Mouse (Mus musculus) megakaryocyte, embryonic 14.5 days (primary cell): ENCODE results near the gene Smpd3. TPM values are rescaled to one million over a fixed set of nuclear protein-coding genes. Genes with fewer than 3 reads are reported as not detected.

Experiments
- H3K27me3 ChIP-seq: replicated peaks from 2 replicates; pipeline ENCODE3; 2012; ENCODE audit warnings: inconsistent platforms
- H3K36me3 ChIP-seq: replicated peaks from 2 replicates; pipeline ENCODE3; 2012; ENCODE audit warnings: low read length, inconsistent platforms, mixed read lengths
- H3K4me1 ChIP-seq: 2 replicates; pipeline ENCODE4 v1.6.1; 2012; ENCODE audit warnings: inconsistent platforms
- H3K4me3 ChIP-seq: replicated peaks from 2 replicates; pipeline ENCODE3; 2012; ENCODE audit warnings: moderate library complexity, mild to moderate bottlenecking, inconsistent platforms
- H3K9me3 ChIP-seq: 2 replicates; pipeline ENCODE4 v1.6.1; 2012; ENCODE audit warnings: inconsistent platforms
- FLI1 ChIP-seq: IDR thresholded peaks from 2 replicates; pipeline ENCODE4 v1.6.1; 2012; ENCODE audit warnings: low read length, inconsistent platforms, mixed read lengths
- GATA1 ChIP-seq: IDR thresholded peaks from 3 replicates; pipeline ENCODE4 v1.6.1; 2012; ENCODE audit warnings: mixed read lengths, low read length, inconsistent platforms, borderline replicate concordance
- polyA plus RNA-seq: library from polyadenylated mRNA; stranded (reverse); fragments of >175 nt; gene quantifications from 2 replicates; pipeline ENCODE4 v1.2.3, GENCODE M21; 2012; ENCODE audit warnings: low replicate concordance; ENCODE audit not compliant: insufficient read depth

Smpd3 gene
- polyA plus RNA-seq, 1 experiment, result not detected

DNA sequence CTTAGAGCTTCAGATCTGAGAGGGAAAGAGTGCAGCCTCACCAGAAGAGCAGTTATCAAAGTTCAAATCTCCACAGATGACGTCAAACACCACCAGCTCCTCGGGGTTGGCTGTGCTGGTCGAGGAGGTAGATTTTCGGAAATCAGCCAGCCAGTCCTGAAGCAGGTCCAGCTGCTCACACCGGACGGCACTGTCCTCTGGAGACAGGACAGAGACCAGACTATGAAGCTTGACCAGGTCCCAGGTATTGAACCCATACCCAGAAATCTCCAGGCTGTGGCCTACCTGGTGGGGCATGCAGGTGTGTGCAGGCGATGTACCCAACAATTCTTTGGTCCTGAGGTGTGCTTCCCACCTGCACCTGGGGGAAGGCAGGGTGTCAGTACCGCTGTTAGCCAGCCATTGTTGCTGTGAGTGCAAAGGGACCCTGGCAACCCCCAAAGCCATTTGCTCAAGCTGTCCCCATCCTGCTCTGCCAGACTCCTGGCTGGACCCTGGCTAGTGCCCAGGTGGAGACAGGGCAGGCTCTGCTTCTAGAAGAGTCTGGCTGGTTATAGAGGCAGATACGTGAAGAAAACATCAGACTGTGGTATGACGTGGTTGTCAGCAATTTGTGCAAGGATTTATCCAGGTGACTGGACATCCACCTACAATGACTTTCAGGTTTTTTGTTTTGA is 78.1 kb downstream of the Smpd3 start:
- TF ChIP-seq FLI1 (no peak), GATA1 (no peak)
- peaks cover 39% of the 10 kb centered on the region for H3K36me3 ChIP-seq
- H3K27me3 ChIP-seq, result peaks cover 12% of the 10 kb centered on the region
- H3K4me1 ChIP-seq, result peaks cover 18% of the 10 kb centered on the region
- no peaks in the 10 kb centered on the region for H3K9me3 ChIP-seq
- no peak overlapping the region for H3K4me3 ChIP-seq

DNA sequence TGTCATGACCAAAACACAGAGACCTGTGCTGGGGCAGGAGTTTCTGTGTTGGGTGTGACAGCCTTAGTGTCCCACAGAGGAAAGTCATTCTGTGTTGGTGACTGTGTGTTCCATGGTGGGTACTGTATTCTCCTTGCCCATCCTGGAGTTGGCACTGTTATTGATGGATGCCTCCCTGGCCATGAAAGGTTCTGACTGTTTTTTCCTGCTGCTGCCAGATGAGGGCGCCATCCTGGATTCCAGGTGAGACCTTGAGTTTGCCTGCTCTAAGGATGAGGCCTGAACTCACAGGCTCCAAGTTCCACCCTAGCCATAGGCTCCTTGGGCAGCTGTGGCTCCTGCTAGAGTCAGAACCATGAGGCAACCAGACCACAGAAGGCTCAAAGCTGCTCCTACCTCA is 79.6 kb downstream of the Smpd3 start:
- H3K27me3 ChIP-seq, result no peaks in the 10 kb centered on the region
- peaks cover 55% of the 10 kb centered on the region for H3K36me3 ChIP-seq
- TF ChIP-seq GATA1, result no peak
- TF ChIP-seq FLI1, result no peak
- H3K9me3 ChIP-seq, result no peaks in the 10 kb centered on the region
- H3K4me1 ChIP-seq, result peaks cover 33% of the 10 kb centered on the region
- H3K4me3 ChIP-seq, result no peak overlapping the region

DNA sequence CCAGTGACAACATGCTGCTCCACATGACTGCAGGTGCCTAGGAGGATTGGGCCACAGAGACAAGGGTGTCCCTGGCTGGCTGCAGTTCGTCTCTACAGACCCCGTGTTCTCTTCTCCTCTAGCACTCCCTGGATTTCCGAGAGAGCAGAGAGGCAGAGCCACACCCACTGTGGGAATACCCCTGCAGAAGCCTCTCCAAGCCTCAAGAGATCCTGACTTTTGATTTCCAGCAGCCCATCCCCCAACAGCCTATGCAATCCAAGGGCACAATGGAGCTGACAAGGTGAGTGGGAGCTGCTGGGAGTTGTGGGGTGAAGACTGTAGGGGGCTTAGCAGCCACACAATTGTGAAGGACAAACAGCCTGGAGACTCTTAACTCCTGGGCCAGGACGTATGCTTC is 87.6 kb downstream of the Smpd3 start:
- H3K27me3 ChIP-seq, result peaks cover 2% of the 10 kb centered on the region

DNA sequence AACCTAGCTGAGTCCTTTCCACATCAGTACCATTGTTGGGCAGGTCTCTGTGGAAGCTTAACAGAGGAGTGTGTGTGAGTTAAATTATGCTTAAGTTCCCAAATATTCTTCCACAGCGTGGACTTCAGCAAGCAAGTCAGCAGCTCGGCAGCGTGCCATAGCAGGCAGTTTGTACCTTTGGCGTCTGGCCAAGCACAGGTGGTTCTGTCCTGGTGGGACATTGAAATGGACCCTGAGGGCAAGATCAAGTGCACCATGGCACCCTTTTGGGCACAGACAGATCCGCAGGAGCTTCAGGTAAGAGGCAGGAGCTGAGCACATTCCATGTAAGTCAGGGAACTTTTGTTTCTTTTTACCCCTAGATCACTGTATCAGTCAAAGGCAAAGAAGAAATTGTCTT is 100.7 kb downstream of the Smpd3 start:
- Histone ChIP-seq H3K4me3 (no peak overlapping the region), H3K4me1 (peaks cover 9% of the 10 kb centered on the region), H3K27me3 (no peaks in the 10 kb centered on the region), H3K9me3 (no peaks in the 10 kb centered on the region), H3K36me3 (peaks cover 91% of the 10 kb centered on the region)
- TF ChIP-seq GATA1, result no peak
- no peak for TF ChIP-seq FLI1

More for the DNA sequence above, 87.6 kb downstream of the Smpd3 start:
- TF ChIP-seq FLI1 (no peak), GATA1 (no peak)
- peaks cover 19% of the 10 kb centered on the region for H3K4me1 ChIP-seq
- peaks cover 95% of the 10 kb centered on the region for H3K36me3 ChIP-seq
- H3K9me3 ChIP-seq, result no peaks in the 10 kb centered on the region
- H3K4me3 ChIP-seq, result no peak overlapping the region

DNA sequence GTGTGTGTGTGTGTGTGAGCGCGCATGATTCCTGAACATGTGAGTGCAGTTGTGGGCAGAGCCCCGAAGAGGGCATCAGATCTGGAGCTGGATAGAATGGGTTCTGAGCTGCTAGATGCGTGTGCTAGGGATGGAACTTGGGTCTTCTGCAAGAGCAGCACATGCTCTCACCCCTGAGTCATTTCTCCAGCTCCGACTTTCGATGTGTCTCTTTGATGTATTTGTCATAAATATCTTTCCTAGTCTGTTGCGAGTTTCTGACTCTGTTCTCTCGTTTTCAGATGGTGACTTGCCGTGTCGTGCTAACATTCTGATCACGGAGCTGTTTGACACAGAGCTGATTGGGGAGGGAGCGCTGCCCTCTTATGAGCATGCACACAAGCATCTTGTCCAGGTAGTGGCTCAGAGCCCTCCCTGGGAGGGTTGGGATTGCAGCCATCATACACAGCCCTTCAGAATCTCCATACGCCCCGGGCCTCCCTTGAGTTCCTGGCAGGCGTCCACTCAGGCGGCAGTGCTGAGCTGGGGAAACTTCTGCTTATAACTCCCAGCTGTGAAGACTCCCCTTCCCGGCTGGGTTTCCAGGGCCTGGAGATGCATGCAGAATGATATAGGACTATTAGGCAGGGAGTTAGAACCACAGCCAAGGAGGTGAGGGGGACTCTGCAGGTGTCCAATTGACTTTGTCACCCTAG is 103.1 kb downstream of the Smpd3 start:
- no peak overlapping the region for H3K4me3 ChIP-seq
- H3K4me1 ChIP-seq, result peaks cover 12% of the 10 kb centered on the region
- no peaks in the 10 kb centered on the region for H3K27me3 ChIP-seq
- no peak for TF ChIP-seq FLI1
- H3K36me3 ChIP-seq, result peaks cover 86% of the 10 kb centered on the region
- no peaks in the 10 kb centered on the region for H3K9me3 ChIP-seq

DNA sequence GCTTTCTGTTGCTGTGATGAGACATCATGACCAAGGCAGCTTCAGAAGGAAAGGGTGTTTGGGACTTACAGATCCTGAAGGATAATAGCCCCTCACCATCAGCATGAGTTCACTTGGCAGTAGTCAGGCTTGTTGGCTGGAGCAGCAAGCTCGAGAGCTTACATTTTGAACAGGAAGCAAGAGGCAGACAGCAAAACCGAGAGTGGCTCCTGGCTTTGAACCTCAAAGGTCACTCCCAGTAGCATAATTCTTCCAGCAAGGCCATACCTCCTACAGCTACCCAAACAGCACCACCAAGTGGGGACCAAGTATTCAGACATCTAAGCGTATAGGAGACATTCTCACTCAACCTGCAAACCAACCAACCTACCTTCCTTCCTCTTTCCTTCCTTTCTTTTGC is 105.0 kb downstream of the Smpd3 start:
- no peaks in the 10 kb centered on the region for H3K9me3 ChIP-seq
- peaks cover 77% of the 10 kb centered on the region for H3K36me3 ChIP-seq
- H3K4me1 ChIP-seq, result peaks cover 26% of the 10 kb centered on the region
- H3K27me3 ChIP-seq, result no peaks in the 10 kb centered on the region
- no peak overlapping the region for H3K4me3 ChIP-seq
- TF ChIP-seq FLI1, result no peak
- TF ChIP-seq GATA1, result no peak

DNA sequence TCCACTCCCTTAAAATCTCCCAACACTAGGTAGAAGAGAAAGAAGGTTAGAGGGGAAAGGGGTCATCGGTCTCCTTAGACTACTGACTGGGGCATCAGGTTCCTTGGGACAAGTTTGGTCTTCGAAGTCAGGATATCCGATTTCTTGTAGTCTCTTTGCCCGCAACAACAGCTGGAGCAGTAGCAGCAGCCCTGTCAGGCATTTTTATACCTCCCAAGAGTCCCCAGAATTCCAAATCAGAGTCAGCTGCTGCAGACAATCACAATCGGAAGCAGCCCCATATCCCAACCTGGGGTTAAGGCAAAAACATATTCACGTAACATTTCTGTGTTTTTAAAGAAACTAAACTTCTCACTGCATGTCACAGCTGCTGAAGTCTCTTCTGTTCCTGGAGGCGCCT is 106.3 kb downstream of the Smpd3 start:
- Histone ChIP-seq H3K36me3 (peaks cover 77% of the 10 kb centered on the region), H3K9me3 (no peaks in the 10 kb centered on the region), H3K4me3 (no peak overlapping the region), H3K27me3 (no peaks in the 10 kb centered on the region), H3K4me1 (peaks cover 28% of the 10 kb centered on the region)
- TF ChIP-seq FLI1 (no peak), GATA1 (no peak)

DNA sequence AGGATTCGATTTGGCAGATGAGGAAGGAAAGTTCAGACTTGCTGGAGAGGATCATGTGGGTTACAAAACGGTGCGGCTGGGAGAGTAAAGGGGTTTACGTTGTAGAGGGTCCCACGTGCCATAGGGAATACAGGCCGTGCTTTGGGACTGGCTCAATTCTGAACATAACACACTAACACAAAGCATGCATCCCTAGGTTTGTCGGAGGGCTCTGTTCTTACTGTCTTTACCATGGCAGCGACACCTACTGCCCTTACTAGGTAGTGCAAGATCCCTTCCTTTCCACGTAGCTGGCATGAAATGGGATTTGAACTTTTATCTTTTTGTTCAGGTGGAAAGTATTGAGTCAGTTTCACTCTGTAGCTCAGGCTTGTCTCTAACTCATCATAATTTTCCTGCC is 111.2 kb downstream of the Smpd3 start:
- TF ChIP-seq FLI1 (no peak), GATA1 (no peak)
- peaks cover 25% of the 10 kb centered on the region for H3K4me1 ChIP-seq
- no peaks in the 10 kb centered on the region for H3K27me3 ChIP-seq
- no peaks in the 10 kb centered on the region for H3K9me3 ChIP-seq
- H3K36me3 ChIP-seq, result peaks cover 69% of the 10 kb centered on the region
- no peak overlapping the region for H3K4me3 ChIP-seq

DNA sequence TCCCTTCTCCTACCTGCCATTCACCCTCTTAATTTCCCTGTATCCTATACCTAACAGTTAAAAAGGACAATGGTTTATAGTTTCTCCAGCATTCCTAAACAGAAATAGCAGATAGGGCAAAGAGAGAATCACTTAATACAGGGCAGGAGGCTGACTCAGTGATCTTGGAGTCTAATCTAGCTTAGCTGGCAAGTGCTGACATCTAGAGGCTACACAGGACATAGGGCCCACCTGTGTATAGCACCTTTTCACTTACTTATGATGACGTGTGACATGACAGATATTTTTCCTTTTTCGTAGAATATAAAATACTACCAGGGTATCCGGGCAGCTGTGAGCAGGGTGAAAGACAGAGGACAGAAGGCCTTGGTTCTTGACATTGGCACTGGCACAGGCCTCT is 118.2 kb downstream of the Smpd3 start:
- Histone ChIP-seq H3K9me3 (no peaks in the 10 kb centered on the region), H3K4me3 (no peak overlapping the region), H3K4me1 (peaks cover 11% of the 10 kb centered on the region), H3K36me3 (peaks cover 84% of the 10 kb centered on the region), H3K27me3 (no peaks in the 10 kb centered on the region)
- TF ChIP-seq FLI1 (no peak), GATA1 (no peak)

DNA sequence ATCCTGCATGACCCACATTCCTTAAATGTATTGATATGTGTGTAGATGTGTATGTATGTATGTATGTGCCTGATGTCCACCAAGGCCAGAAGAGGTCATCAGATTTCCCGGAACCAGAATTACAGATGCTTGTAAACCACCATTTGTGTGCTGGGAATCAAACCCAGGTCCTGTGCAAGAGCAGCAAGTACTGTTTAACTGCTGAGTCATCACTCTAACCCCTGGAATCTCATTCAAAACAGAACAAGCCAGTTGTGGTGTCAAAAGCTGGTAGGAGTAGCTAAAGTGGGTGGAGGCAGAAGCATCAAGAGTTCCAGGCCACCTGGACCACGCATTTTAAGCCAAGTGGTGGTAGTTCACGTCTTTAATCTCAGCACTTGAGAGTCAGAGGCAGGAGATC is 123.8 kb downstream of the Smpd3 start:
- TF ChIP-seq FLI1 (no peak), GATA1 (no peak)
- no peak overlapping the region for H3K4me3 ChIP-seq
- H3K27me3 ChIP-seq, result no peaks in the 10 kb centered on the region
- no peaks in the 10 kb centered on the region for H3K9me3 ChIP-seq
- peaks cover 60% of the 10 kb centered on the region for H3K36me3 ChIP-seq
- H3K4me1 ChIP-seq, result peaks cover 34% of the 10 kb centered on the region
